Mouse (Mus musculus) heart, embryonic 10.5 days (tissue): ENCODE measurements around the gene Cmtm4. TPM values are rescaled to one million over a fixed set of nuclear protein-coding genes. Genes with fewer than 3 reads are reported as not detected.

Experiments used
- DNase-seq: peaks from one replicate; pipeline ENCODE4 v3.0.0-alpha.2; 2017; ENCODE audit warnings: low spot score
- H3K27ac ChIP-seq: fragments of 300-500 bp; sonication (generic); 2 replicates; pipeline ENCODE4 v1.5.1; 2016; ENCODE audit warnings: mild to moderate bottlenecking
- H3K27me3 ChIP-seq: fragments of 300-500 bp; sonication (generic); 2 replicates; pipeline ENCODE4 v1.6.1; 2016; ENCODE audit warnings: mild to moderate bottlenecking; ENCODE audit not compliant: poor library complexity, insufficient read depth, severe bottlenecking
- H3K36me3 ChIP-seq: fragments of 300-500 bp; sonication (generic); 2 replicates; pipeline ENCODE4 v1.6.1; 2016; ENCODE audit warnings: mild to moderate bottlenecking, moderate library complexity
- H3K4me1 ChIP-seq: fragments of 300-500 bp; sonication (generic); 2 replicates; pipeline ENCODE4 v1.6.1; 2016; ENCODE audit warnings: mild to moderate bottlenecking
- H3K4me3 ChIP-seq: fragments of 300-500 bp; sonication (generic); 2 replicates; pipeline ENCODE4 v1.5.1; 2016; ENCODE audit warnings: mild to moderate bottlenecking, moderate library complexity
- H3K9me3 ChIP-seq: fragments of 300-500 bp; sonication (generic); 2 replicates; pipeline ENCODE4 v1.6.1; 2016; ENCODE audit warnings: mild to moderate bottlenecking, moderate library complexity
- WGBS: fragments of 180-500 bp; shearing (Covaris S2); methylation state at CpG from one replicate; pipeline ENCODE4 v1.1.7; 2016; 5-methylcytosine and 5-hydroxymethylcytosine counted together
- polyA plus RNA-seq: library from polyadenylated mRNA; unstranded; fragments of >200 nt; fragmentation: Nextera tagmentation; extraction: Ambion mirVana; gene quantifications from 2 replicates; pipeline ENCODE4 v1.2.1, GENCODE M21; 2016

The Cmtm4 gene
- polyA plus RNA-seq, 1 experiment from 2014 or later: 1.7 TPM

GRCm38 (mm10) chr8:104359778-104360456, 35.7 kb downstream of the Cmtm4 start:
- peaks cover 13% of the 10 kb centered on the region for H3K4me1 ChIP-seq
- H3K36me3 ChIP-seq: peaks cover 21% of the 10 kb centered on the region; the same call in 1 of the 2 replicates
- no peaks in the 10 kb centered on the region for H3K9me3 ChIP-seq
- whole genome bisulfite sequencing: 80% methylated on average over 15 of the region's 15 CpGs
- H3K27ac ChIP-seq: no peak overlapping the region
- no peaks in the 10 kb centered on the region for H3K27me3 ChIP-seq
- DNase-seq: no peak
- no peak overlapping the region for H3K4me3 ChIP-seq

DNA sequence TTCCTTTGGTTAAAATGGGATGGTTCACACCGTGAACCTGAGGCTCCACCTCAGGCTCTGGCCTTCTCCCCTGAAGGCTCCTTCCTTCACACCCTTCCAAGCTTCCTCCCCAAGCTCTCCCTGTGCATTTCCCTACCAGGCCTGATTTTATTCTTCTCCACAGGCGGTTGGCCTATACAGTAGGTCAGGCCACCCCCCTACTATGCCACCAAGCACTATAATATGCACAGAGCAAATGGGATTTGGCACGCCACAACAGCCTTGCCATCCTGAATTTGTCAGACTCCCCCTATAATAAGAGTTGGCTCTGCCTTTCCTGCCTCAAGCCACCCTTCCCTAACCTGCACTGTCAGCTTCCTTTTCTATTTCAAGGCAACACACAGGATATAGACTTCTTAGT, 37.0 kb downstream of the Cmtm4 start:
- Histone ChIP-seq H3K9me3 (no peaks in the 10 kb centered on the region), H3K4me1 (peaks cover 13% of the 10 kb centered on the region), H3K27ac (no peak overlapping the region), H3K27me3 (no peaks in the 10 kb centered on the region), H3K4me3 (no peak overlapping the region), H3K36me3 (peaks cover 29% of the 10 kb centered on the region; the same call in 1 of the 2 replicates)
- WGBS: 91% methylated on average over 3 of the region's 3 CpGs
- no peak for DNase-seq

- H3K9me3 ChIP-seq: no peaks in the 10 kb centered on the region
- peaks cover 31% of the 10 kb centered on the region; the same call in 1 of the 2 replicates for H3K36me3 ChIP-seq
- WGBS: 89% methylated on average over 10 of the region's 10 CpGs
- no peak overlapping the region for H3K27ac ChIP-seq
- H3K4me3 ChIP-seq: no peak overlapping the region
- peaks cover 5% of the 10 kb centered on the region; the same call in 1 of the 2 replicates for H3K4me1 ChIP-seq
- H3K27me3 ChIP-seq: no peaks in the 10 kb centered on the region
- DNase-seq: no peak
These were observed 41.1 kb downstream of the Cmtm4 start for GRCm38 (mm10) chr8:104354504-104354903.

DNA sequence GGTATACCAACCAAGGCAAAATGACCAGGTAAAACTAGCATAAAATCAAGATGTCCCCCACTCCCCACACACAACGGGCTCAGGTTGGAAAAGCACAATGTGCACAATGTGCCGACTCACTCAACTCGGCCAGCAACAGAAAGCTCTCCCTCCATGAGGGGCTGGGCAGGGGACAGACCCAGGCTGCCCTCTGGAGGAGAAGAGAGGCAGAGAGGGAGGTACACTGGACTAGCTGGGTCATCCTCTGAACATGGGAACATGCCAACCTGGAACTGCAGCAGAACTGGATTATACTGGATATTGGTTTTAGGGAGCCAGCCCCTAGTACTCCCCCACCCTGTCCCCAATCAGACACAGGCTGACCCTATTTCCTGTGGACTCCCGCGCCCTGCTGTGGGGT, 42.4 kb downstream of the Cmtm4 start:
- H3K27me3 ChIP-seq: no peaks in the 10 kb centered on the region
- H3K36me3 ChIP-seq: peaks cover 31% of the 10 kb centered on the region; the same call in 1 of the 2 replicates
- H3K9me3 ChIP-seq: no peaks in the 10 kb centered on the region
- no peak overlapping the region for H3K27ac ChIP-seq
- WGBS: 54% methylated on average over 5 of the region's 5 CpGs
- no peak for DNase-seq
- peaks cover 4% of the 10 kb centered on the region; the same call in 1 of the 2 replicates for H3K4me1 ChIP-seq
- no peak overlapping the region for H3K4me3 ChIP-seq

DNA sequence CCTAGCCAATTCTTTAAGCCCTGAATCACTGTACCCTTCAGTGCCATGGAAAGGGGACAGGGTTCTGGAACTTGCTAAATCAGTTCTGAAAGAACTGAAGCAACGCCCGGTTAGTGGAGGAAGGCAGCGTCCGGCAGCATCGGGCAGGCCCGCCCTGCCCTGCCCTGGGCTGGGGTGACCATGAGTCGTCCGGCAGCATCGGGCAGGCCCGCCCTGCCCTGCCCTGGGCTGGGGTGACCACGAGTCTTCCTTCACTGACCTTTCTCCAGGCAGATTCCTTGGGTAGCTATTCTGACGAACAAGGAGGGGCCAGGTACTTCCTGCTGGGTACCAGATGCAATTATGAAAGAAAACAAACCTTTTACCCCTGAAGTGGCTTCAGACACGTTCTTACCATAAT, 45.6 kb downstream of the Cmtm4 start:
- no peaks in the 10 kb centered on the region for H3K27me3 ChIP-seq
- no peak overlapping the region for H3K4me3 ChIP-seq
- H3K27ac ChIP-seq: no peak overlapping the region
- DNase-seq: no peak
- 85% methylated on average over 13 of the region's 13 CpGs for WGBS
- H3K9me3 ChIP-seq: no peaks in the 10 kb centered on the region
- peaks cover 15% of the 10 kb centered on the region for H3K4me1 ChIP-seq
- H3K36me3 ChIP-seq: peaks cover 47% of the 10 kb centered on the region

- no peak overlapping the region for H3K27ac ChIP-seq
- DNase-seq: no peak
- WGBS: 69% methylated on average over 5 of the region's 5 CpGs
- H3K9me3 ChIP-seq: no peaks in the 10 kb centered on the region
- peaks cover 18% of the 10 kb centered on the region for H3K4me1 ChIP-seq
- H3K36me3 ChIP-seq: peaks cover 43% of the 10 kb centered on the region
- H3K4me3 ChIP-seq: no peak overlapping the region
- H3K27me3 ChIP-seq: no peaks in the 10 kb centered on the region
These were observed 46.6 kb downstream of the Cmtm4 start for GRCm38 (mm10) chr8:104348971-104349370.

- Histone ChIP-seq H3K36me3 (peaks cover 35% of the 10 kb centered on the region), H3K9me3 (no peaks in the 10 kb centered on the region), H3K27ac (peak overlapping the region; percentile 23; the same call in 1 of the 2 replicates), H3K4me1 (peaks cover 25% of the 10 kb centered on the region), H3K4me3 (0 out of 2 replicates have a peak overlapping the region, but pooled peaks have one; percentile 5), H3K27me3 (no peaks in the 10 kb centered on the region)
- 37% methylated on average over 12 of the region's 12 CpGs for WGBS
- DNase-seq: no peak
These were observed 48.9 kb downstream of the Cmtm4 start for GRCm38 (mm10) chr8:104346706-104347105.

GRCm38 (mm10) chr8:104344622-104345021, 51.0 kb downstream of the Cmtm4 start:
- Histone ChIP-seq H3K27ac (no peak overlapping the region), H3K4me3 (no peak overlapping the region), H3K36me3 (peaks cover 35% of the 10 kb centered on the region), H3K27me3 (no peaks in the 10 kb centered on the region), H3K9me3 (no peaks in the 10 kb centered on the region), H3K4me1 (peaks cover 41% of the 10 kb centered on the region)
- 88% methylated on average over 5 of the region's 5 CpGs for WGBS
- DNase-seq: no peak

DNA sequence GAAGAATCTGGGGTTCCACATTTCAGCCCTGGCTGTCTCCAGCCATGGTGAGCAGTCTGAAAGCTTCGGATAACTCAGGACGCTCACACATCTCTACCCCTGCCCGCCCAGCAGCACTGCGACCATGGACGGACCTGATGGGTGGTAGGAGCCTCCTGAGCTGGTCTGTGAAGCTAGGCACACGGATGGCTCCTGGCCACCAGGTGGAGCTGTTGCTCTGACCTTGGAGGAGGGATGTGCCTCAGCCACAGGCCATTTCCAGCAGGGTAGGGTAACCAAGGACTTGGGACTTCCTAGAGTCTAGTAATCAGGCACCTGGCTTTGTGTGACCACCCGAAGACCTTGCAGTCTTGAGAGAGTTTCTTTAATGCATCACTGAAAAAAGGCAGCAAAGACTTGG, 51.6 kb downstream of the Cmtm4 start:
- DNase-seq: peak; percentile 93
- Histone ChIP-seq H3K4me3 (no peak overlapping the region), H3K4me1 (peaks cover 45% of the 10 kb centered on the region), H3K27ac (no peak overlapping the region), H3K27me3 (no peaks in the 10 kb centered on the region), H3K9me3 (no peaks in the 10 kb centered on the region), H3K36me3 (peaks cover 35% of the 10 kb centered on the region)
- 15% methylated on average over 7 of the region's 7 CpGs for WGBS

- 51% methylated on average over 5 of the region's 5 CpGs for WGBS
- Histone ChIP-seq H3K4me3 (no peak overlapping the region), H3K4me1 (peaks cover 43% of the 10 kb centered on the region), H3K36me3 (peaks cover 29% of the 10 kb centered on the region), H3K27ac (no peak overlapping the region), H3K27me3 (no peaks in the 10 kb centered on the region), H3K9me3 (no peaks in the 10 kb centered on the region)
- peak; percentile 58 for DNase-seq
These were observed 53.2 kb downstream of the Cmtm4 start for GRCm38 (mm10) chr8:104342426-104342825.

DNA sequence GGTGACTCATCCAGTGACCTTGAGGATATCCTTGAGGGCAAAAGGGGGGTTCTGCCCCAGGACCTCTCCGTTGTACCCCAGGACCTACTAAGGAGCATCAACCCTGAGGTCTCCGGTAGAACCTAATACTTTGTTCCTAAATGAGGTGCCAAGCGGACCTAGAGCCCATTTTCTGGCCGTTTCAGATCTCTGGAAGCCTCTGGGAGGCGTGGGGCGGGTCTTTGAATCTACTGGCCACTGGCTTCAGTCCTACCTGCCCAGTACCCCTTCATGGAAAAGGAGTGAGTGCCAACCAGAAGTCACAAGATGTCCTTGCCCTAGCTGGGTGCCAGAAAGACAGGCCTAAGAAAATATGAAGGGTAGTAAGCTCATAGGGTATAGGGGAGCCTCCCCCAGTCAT, 53.9 kb downstream of the Cmtm4 start:
- peaks cover 38% of the 10 kb centered on the region for H3K4me1 ChIP-seq
- no peaks in the 10 kb centered on the region for H3K9me3 ChIP-seq
- peak overlapping the region; percentile 74 for H3K4me3 ChIP-seq
- H3K36me3 ChIP-seq: peaks cover 22% of the 10 kb centered on the region
- no peaks in the 10 kb centered on the region for H3K27me3 ChIP-seq
- H3K27ac ChIP-seq: peak overlapping the region; percentile 95
- WGBS: 41% methylated on average over 6 of the region's 6 CpGs
- DNase-seq: peak; percentile 73

DNA sequence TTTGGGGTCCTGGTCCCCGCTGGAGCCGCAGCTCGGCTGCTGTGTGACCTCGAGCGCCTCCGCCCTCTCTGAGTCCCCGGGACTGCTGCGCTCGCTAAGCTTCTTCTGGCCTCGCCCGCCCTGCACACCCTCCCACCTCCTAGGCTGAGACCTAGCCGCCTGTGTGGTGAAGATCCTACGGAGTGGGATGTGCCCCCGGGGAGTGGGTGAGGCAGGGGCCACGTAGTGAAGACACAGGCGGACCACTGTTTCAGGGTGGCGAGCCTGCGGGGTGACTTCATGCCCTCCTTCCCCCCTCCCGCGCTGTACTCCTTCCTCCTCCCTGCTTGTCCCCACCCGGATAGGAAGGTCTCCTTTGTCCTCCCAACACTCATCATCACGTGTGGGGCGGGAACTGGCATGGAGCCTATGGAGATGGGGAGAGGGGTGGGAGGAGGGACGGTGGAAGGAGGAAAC, 54.5 kb downstream of the Cmtm4 start:
- peak; percentile 94 for DNase-seq
- Histone ChIP-seq H3K27ac (peak overlapping the region; percentile 95), H3K36me3 (peaks cover 16% of the 10 kb centered on the region), H3K9me3 (no peaks in the 10 kb centered on the region), H3K27me3 (no peaks in the 10 kb centered on the region), H3K4me1 (peaks cover 33% of the 10 kb centered on the region), H3K4me3 (peak overlapping the region; percentile 74)
- WGBS: under 1% methylated on average over 24 of the region's 24 CpGs

GRCm38 (mm10) chr8:104340233-104341105, 55.1 kb downstream of the Cmtm4 start:
- H3K36me3 ChIP-seq: peaks cover 10% of the 10 kb centered on the region
- peak overlapping the region; percentile 95 for H3K27ac ChIP-seq
- peaks cover 32% of the 10 kb centered on the region for H3K4me1 ChIP-seq
- peak overlapping the region; percentile 74 for H3K4me3 ChIP-seq
- no peaks in the 10 kb centered on the region for H3K27me3 ChIP-seq
- peak; percentile 92 for DNase-seq
- WGBS: under 1% methylated on average over 52 of the region's 54 CpGs
- H3K9me3 ChIP-seq: no peaks in the 10 kb centered on the region
